Mouse (Mus musculus): Measurements from ENCODE around the gene Tuba3b. TPM values are rescaled to one million over a fixed set of nuclear protein-coding genes. Genes with fewer than 3 reads are reported as not detected.

Gene Tuba3b
- not detected for polyA plus RNA-seq (2017; shearing (Covaris generic))

- no peak for ATAC-seq
These were observed at the start of gene Tuba3b for GRCm38 (mm10) chr6:145615666-145616210. Gene Tuba3b (plus strand): TSS chr6:145615757.

- no peak for ATAC-seq
These were observed 48.3 kb upstream of the Tuba3b start for GRCm38 (mm10) chr6:145567296-145567695.

- no peak for ATAC-seq
These were observed 47.7 kb upstream of the Tuba3b start for GRCm38 (mm10) chr6:145567832-145568231.

GRCm38 (mm10) chr6:145568701-145569100 lies 46.9 kb upstream of the Tuba3b start:
- ATAC-seq, result no peak

GRCm38 (mm10) chr6:145573250-145574013 lies 42.1 kb upstream of the Tuba3b start:
- ATAC-seq, result no peak

- no peak for ATAC-seq
These were observed 38.8 kb upstream of the Tuba3b start for GRCm38 (mm10) chr6:145576762-145577161.

- ATAC-seq, result no peak
These were observed 36.9 kb upstream of the Tuba3b start for GRCm38 (mm10) chr6:145578457-145579185.

- ATAC-seq, result no peak
These were observed 35.8 kb upstream of the Tuba3b start for GRCm38 (mm10) chr6:145579761-145580160.

GRCm38 (mm10) chr6:145581366-145582170 lies 34.0 kb upstream of the Tuba3b start:
- no peak for ATAC-seq

GRCm38 (mm10) chr6:145585052-145585973 lies 30.2 kb upstream of the Tuba3b start:
- no peak for ATAC-seq

- no peak for ATAC-seq
These were observed 24.9 kb upstream of the Tuba3b start for GRCm38 (mm10) chr6:145590501-145591293.

- no peak for ATAC-seq
These were observed 24.0 kb upstream of the Tuba3b start for GRCm38 (mm10) chr6:145591578-145591977.

- no peak for ATAC-seq
These were observed 23.5 kb upstream of the Tuba3b start for GRCm38 (mm10) chr6:145592036-145592435.

GRCm38 (mm10) chr6:145592531-145592998 lies 23.0 kb upstream of the Tuba3b start:
- no peak for ATAC-seq

GRCm38 (mm10) chr6:145593991-145594390 lies 21.6 kb upstream of the Tuba3b start:
- no peak for ATAC-seq

- ATAC-seq, result no peak
These were observed 19.7 kb upstream of the Tuba3b start for GRCm38 (mm10) chr6:145595905-145596304.

- no peak for ATAC-seq
These were observed 16.6 kb upstream of the Tuba3b start for GRCm38 (mm10) chr6:145598794-145599555.

- ATAC-seq, result no peak
These were observed 11.4 kb upstream of the Tuba3b start for GRCm38 (mm10) chr6:145604126-145604525.

- ATAC-seq, result no peak
These were observed 10.9 kb upstream of the Tuba3b start for GRCm38 (mm10) chr6:145604648-145605047.

- no peak for ATAC-seq
These were observed 10.4 kb upstream of the Tuba3b start for GRCm38 (mm10) chr6:145605203-145605602.

Data from inflammation-experienced regulatory T-cells, adult 6 months (primary cell).